Mouse (Mus musculus): ENCODE data around the gene Bahcc1.

- TF ChIP-seq POLR2A (IDR thresholded peaks at IDR 0.05; ENCODE audit: extremely low read depth, insufficient read depth, low read length) (no peak), CTCF (IDR thresholded peaks at IDR 0.05; ENCODE audit: low read depth, low read length) (peak; percentile 26; the same call in 1 of the 2 replicates)
Measured at GRCm38 (mm10) chr11:120206069-120206668, 26.6 kb upstream of the Bahcc1 start.

Data from liver, adult 2 months (tissue).